Mouse (Mus musculus) MEL (cell line): ENCODE results near the gene Evi2a. TPM values are rescaled to one million over a fixed set of nuclear protein-coding genes. Genes with fewer than 3 reads are reported as not detected.
A peak's percentile ranks its signal among the peaks of the same experiment; 100 is the strongest.

ENCODE experiments used
- DNase-seq: peaks from one replicate; pipeline ENCODE4 v3.0.0; 2011; ENCODE audit warnings: low read depth, low spot score
- H3K27ac ChIP-seq: 2 replicates; pipeline ENCODE4 v1.5.1; 2012; ENCODE audit warnings: low read depth, mild to moderate bottlenecking, control low read depth, low read length, moderate library complexity; ENCODE audit not compliant: control insufficient read depth
- H3K27me3 ChIP-seq, 2 experiments: fragments of 150-350 bp in 1 of 2; sonication (generic) in 1 of 2; 2 replicates each; pipeline ENCODE4 v1.6.1; 2012; ENCODE audit warnings: low read length in 2 of 2, mild to moderate bottlenecking in 2 of 2, improper control_type of control experiment in 1 of 2, moderate library complexity in 1 of 2; ENCODE audit not compliant: insufficient read depth in 2 of 2, control insufficient read depth in 1 of 2
- H3K36me3 ChIP-seq, 2 experiments: 2 replicates each; pipeline ENCODE4 v1.6.1; 2012 to 2014; ENCODE audit warnings: low read length in 2 of 2, improper control_type of control experiment in 1 of 2, inconsistent platforms in 1 of 2, mild to moderate bottlenecking in 1 of 2; ENCODE audit not compliant: insufficient read depth in 2 of 2, control insufficient read depth in 1 of 2
- H3K4me1 ChIP-seq, 2 experiments: fragments of 150-350 bp in 1 of 2; sonication (generic) in 1 of 2; 2 replicates each; pipeline ENCODE4 v1.6.1; 2012; ENCODE audit warnings: low read length in 2 of 2, improper control_type of control experiment in 1 of 2, mild to moderate bottlenecking in 1 of 2; ENCODE audit not compliant: insufficient read depth in 2 of 2, control insufficient read depth in 1 of 2
- H3K4me3 ChIP-seq, 2 experiments: fragments of 150-350 bp in 1 of 2; sonication (generic) in 1 of 2; 2 replicates each; pipeline ENCODE4 v1.5.1; 2012; ENCODE audit warnings: low read depth in 2 of 2, low read length in 2 of 2, mild to moderate bottlenecking in 2 of 2, moderate library complexity in 2 of 2, control low read depth in 1 of 2, improper control_type of control experiment in 1 of 2; ENCODE audit not compliant: control insufficient read depth in 1 of 2, insufficient read depth in 1 of 2
- H3K79me2 ChIP-seq: 2 replicates; pipeline ENCODE4 v1.6.1; 2012; ENCODE audit warnings: mild to moderate bottlenecking, low read length, moderate library complexity; ENCODE audit not compliant: control insufficient read depth, poor library complexity, insufficient read depth
- H3K9ac ChIP-seq: 2 replicates; pipeline ENCODE4 v1.6.1; 2012; ENCODE audit warnings: low read depth, mild to moderate bottlenecking, control low read depth, low read length, moderate library complexity; ENCODE audit not compliant: control insufficient read depth, poor library complexity, severe bottlenecking
- H3K9me3 ChIP-seq: fragments of 150-350 bp; sonication (generic); replicated peaks from 2 replicates; pipeline ENCODE4 v1.6.1; 2012; ENCODE audit warnings: mild to moderate bottlenecking, low read length, improper control_type of control experiment, moderate library complexity; ENCODE audit not compliant: insufficient read depth
- BHLHE40 ChIP-seq: IDR thresholded peaks from 2 replicates; pipeline ENCODE4 v1.6.1; 2012; ENCODE audit warnings: low read depth, mild to moderate bottlenecking, inconsistent platforms, low read length, improper control_type of control experiment, borderline replicate concordance
- CHD1 ChIP-seq: IDR thresholded peaks from 2 replicates; pipeline ENCODE4 v1.6.1; 2012; ENCODE audit warnings: low read depth, mild to moderate bottlenecking, inconsistent platforms, low read length, improper control_type of control experiment
- CHD2 ChIP-seq: IDR thresholded peaks from 2 replicates; pipeline ENCODE4 v1.6.1; 2011; ENCODE audit warnings: low read length, improper control_type of control experiment
- CTCF ChIP-seq, 3 experiments: IDR thresholded peaks in 2 of 3; conservative IDR thresholded peaks in 1 of 3; 2 replicates each; pipeline ENCODE4 v1.5.1; 2011 to 2012; ENCODE audit warnings: low read length in 3 of 3, low read depth in 2 of 3, mild to moderate bottlenecking in 2 of 3, improper control_type of control experiment in 1 of 3, inconsistent platforms in 1 of 3, mixed read lengths in 1 of 3, moderate library complexity in 1 of 3; ENCODE audit not compliant: control insufficient read depth in 1 of 3, insufficient read depth in 1 of 3, poor library complexity in 1 of 3, severe bottlenecking in 1 of 3
- E2F4 ChIP-seq: IDR thresholded peaks from 2 replicates; pipeline ENCODE4 v1.6.1; 2011; ENCODE audit warnings: low read depth, low read length, improper control_type of control experiment, borderline replicate concordance
- ELF1 ChIP-seq: IDR thresholded peaks from 2 replicates; pipeline ENCODE4 v1.6.1; 2014; ENCODE audit warnings: low read depth, mild to moderate bottlenecking, inconsistent platforms, low read length, improper control_type of control experiment, moderate library complexity
- EP300 ChIP-seq, 2 experiments: IDR thresholded peaks; 2 replicates each; pipeline ENCODE4 v1.6.1; 2011; ENCODE audit warnings: improper control_type of control experiment in 2 of 2, low read length in 2 of 2, low read depth in 1 of 2, mild to moderate bottlenecking in 1 of 2
- ETS1 ChIP-seq: IDR thresholded peaks from 2 replicates; pipeline ENCODE4 v1.6.1; 2012; ENCODE audit warnings: low read depth, mild to moderate bottlenecking, inconsistent platforms, low read length, improper control_type of control experiment, moderate library complexity
- HCFC1 ChIP-seq: IDR thresholded peaks from 2 replicates; pipeline ENCODE4 v1.6.1; 2012; ENCODE audit warnings: low read depth, mild to moderate bottlenecking, inconsistent platforms, low read length, improper control_type of control experiment, moderate library complexity
- JUND ChIP-seq: IDR thresholded peaks from 2 replicates; pipeline ENCODE4 v1.6.1; 2011; ENCODE audit warnings: low read depth, mild to moderate bottlenecking, improper control_type of control experiment, low read length
- KAT2A ChIP-seq: conservative IDR thresholded peaks from 2 replicates; pipeline ENCODE4 v1.6.1; 2012; ENCODE audit warnings: low read depth, low read length, improper control_type of control experiment, inconsistent platforms
- MAZ ChIP-seq: IDR thresholded peaks from 2 replicates; pipeline ENCODE4 v1.6.1; 2012; ENCODE audit warnings: low read depth, mild to moderate bottlenecking, inconsistent platforms, low read length, improper control_type of control experiment
- MEF2A ChIP-seq: IDR thresholded peaks from 2 replicates; pipeline ENCODE4 v1.6.1; 2014; ENCODE audit warnings: low read depth, mild to moderate bottlenecking, inconsistent platforms, low read length, improper control_type of control experiment; ENCODE audit not compliant: poor library complexity, insufficient replicate concordance, severe bottlenecking; ENCODE audit errors: extremely low read depth
- MXI1 ChIP-seq: IDR thresholded peaks from 2 replicates; pipeline ENCODE4 v1.6.1; 2011; ENCODE audit warnings: mild to moderate bottlenecking, low read depth, low read length, improper control_type of control experiment
- MYC ChIP-seq: IDR thresholded peaks from 2 replicates; pipeline ENCODE4 v1.6.1; 2011; ENCODE audit warnings: low read depth, mild to moderate bottlenecking, low read length, improper control_type of control experiment, moderate library complexity
- NELFE ChIP-seq: IDR thresholded peaks from 2 replicates; pipeline ENCODE4 v1.6.1; 2011; ENCODE audit warnings: low read depth, low read length, improper control_type of control experiment
- POLR2AphosphoS5 ChIP-seq: IDR thresholded peaks from 2 replicates; pipeline ENCODE4 v1.6.1; 2012; ENCODE audit warnings: low read depth, borderline replicate concordance, mild to moderate bottlenecking, inconsistent platforms, low read length, moderate library complexity, mixed read lengths
- RAD21 ChIP-seq: IDR thresholded peaks from 2 replicates; pipeline ENCODE4 v1.6.1; 2011; ENCODE audit warnings: mild to moderate bottlenecking, low read depth, low read length, improper control_type of control experiment
- RCOR1 ChIP-seq: IDR thresholded peaks from 2 replicates; pipeline ENCODE4 v1.6.1; 2012; ENCODE audit warnings: low read depth, mild to moderate bottlenecking, inconsistent platforms, low read length, improper control_type of control experiment
- SIN3A ChIP-seq: IDR thresholded peaks from 2 replicates; pipeline ENCODE4 v1.6.1; 2012; ENCODE audit warnings: low read length, improper control_type of control experiment, inconsistent platforms
- TAL1 ChIP-seq: IDR thresholded peaks from 2 replicates; pipeline ENCODE4 v1.6.1; 2012; ENCODE audit warnings: mild to moderate bottlenecking, inconsistent platforms, low read length, moderate library complexity, mixed read lengths
- TBP ChIP-seq: IDR thresholded peaks from 2 replicates; pipeline ENCODE4 v1.8.0; 2011; ENCODE audit warnings: low read depth, low read length, improper control_type of control experiment
- USF1 ChIP-seq: IDR thresholded peaks from 2 replicates; pipeline ENCODE4 v1.6.1; 2014; ENCODE audit warnings: low read depth, mild to moderate bottlenecking, inconsistent platforms, low read length, improper control_type of control experiment, moderate library complexity
- USF2 ChIP-seq, 2 experiments: IDR thresholded peaks; 2 replicates each; pipeline ENCODE4 v1.6.1; 2011 to 2012; ENCODE audit warnings: improper control_type of control experiment in 2 of 2, low read length in 2 of 2, borderline replicate concordance in 1 of 2, inconsistent platforms in 1 of 2, low read depth in 1 of 2, mild to moderate bottlenecking in 1 of 2; ENCODE audit not compliant: insufficient read depth in 1 of 2
- ZC3H11A ChIP-seq: IDR thresholded peaks from 2 replicates; pipeline ENCODE4 v1.6.1; 2012; ENCODE audit warnings: low read depth, mild to moderate bottlenecking, inconsistent platforms, low read length, improper control_type of control experiment
- ZMIZ1 ChIP-seq: IDR thresholded peaks from 2 replicates; pipeline ENCODE4 v1.6.1; 2012; ENCODE audit warnings: low read depth, mild to moderate bottlenecking, inconsistent platforms, low read length, improper control_type of control experiment, moderate library complexity
- ZNF384 ChIP-seq: IDR thresholded peaks from 2 replicates; pipeline ENCODE4 v1.6.1; 2012; ENCODE audit warnings: low read depth, mild to moderate bottlenecking, inconsistent platforms, low read length, improper control_type of control experiment
- polyA plus RNA-seq, 2 experiments: library from polyadenylated mRNA; stranded (reverse) in 1 of 2; unstranded in 1 of 2; fragments of >175 nt in 1 of 2; fragments of >200 nt in 1 of 2; gene quantifications; 2 replicates each; pipeline versions ENCODE4 v1.2.1 to v1.2.4; 2012; ENCODE audit warnings: low replicate concordance in 2 of 2, low read depth in 1 of 2; ENCODE audit not compliant: insufficient read length in 2 of 2, insufficient read depth in 1 of 2, missing spikeins in 1 of 2
- total RNA-seq: library from RNA; depleted of rRNA; stranded (reverse); fragments of 300-350 nt; gene quantifications from 2 replicates; pipeline ENCODE4 v1.2.3, GENCODE M21; 2012

Evi2a gene
- total and polyA plus RNA-seq, 3 experiments: 0.18 to 0.19 TPM; not detected in 1

GRCm38 (mm10) chr11:79523560-79524309 is 6.7 kb downstream of the Evi2a start, which contains the start of gene Evi2b (continued):
- TF ChIP-seq USF1: no peak
- TF ChIP-seq HCFC1: peak; percentile 75
- TF ChIP-seq ZMIZ1: peak; percentile 94

- peak; percentile 56 for DNase-seq
- Histone ChIP-seq H3K79me2 (peaks cover 34% of the 10 kb centered on the region), H3K27ac (peak overlapping the region; percentile 74), H3K9ac (peak overlapping the region; percentile 87), H3K27me3 (no peaks in the 10 kb centered on the region), H3K4me3 (peak overlapping the region; percentile 56 to 66), H3K4me1 (peaks cover 29 to 44% of the 10 kb centered on the region in 2 experiments), H3K9me3 (no peaks in the 10 kb centered on the region), H3K36me3 (peaks cover 0 to 70% of the 10 kb centered on the region in 2 experiments; a peak in 2 of 4 replicates)
- TF ChIP-seq ZNF384: peak; percentile 87
- TF ChIP-seq ETS1: peak; percentile 18; the same call in 1 of the 2 replicates
- TF ChIP-seq MXI1: peak; percentile 32
- peak; percentile 98 for TF ChIP-seq CHD1
- no peak for TF ChIP-seq MEF2A
Measured at GRCm38 (mm10) chr11:79522944-79523343, 7.5 kb downstream of the Evi2a start.

GRCm38 (mm10) chr11:79521930-79522329 is 8.5 kb downstream of the Evi2a start:
- DNase-seq: peak; percentile 78
- Histone ChIP-seq H3K4me1 (peaks cover 26 to 39% of the 10 kb centered on the region in 2 experiments), H3K4me3 (peak overlapping the region; percentile 27 to 66), H3K27ac (peak overlapping the region; percentile 32), H3K9ac (peak overlapping the region; percentile 87), H3K36me3 (peaks cover 0 to 69% of the 10 kb centered on the region in 2 experiments; a peak in 2 of 4 replicates), H3K9me3 (no peaks in the 10 kb centered on the region), H3K79me2 (peaks cover 38% of the 10 kb centered on the region), H3K27me3 (no peaks in the 10 kb centered on the region)
- TF ChIP-seq TBP: 0 out of 2 replicates have a peak, but pooled peaks have one; percentile 42
- peak; percentile 73; the same call in 1 of the 2 replicates for TF ChIP-seq SIN3A
- TF ChIP-seq CTCF (IDR thresholded peaks at IDR 0.05 in 2 of 3, conservative IDR thresholded peaks at IDR 0.05 in 1 of 3; ENCODE audit: control insufficient read depth in 1 of 3, insufficient read depth in 1 of 3, low read depth in 2 of 3, low read length in 3 of 3, poor library complexity in 1 of 3, severe bottlenecking in 1 of 3): peak in 2 of 3 experiments; percentile 13 to 17; a peak in 2 of 6 replicates
- no peak for TF ChIP-seq JUND
- TF ChIP-seq RAD21: no peak
- no peak for TF ChIP-seq KAT2A
- no peak for TF ChIP-seq USF2 (IDR thresholded peaks at IDR 0.05; ENCODE audit: borderline replicate concordance in 1 of 2, insufficient read depth in 1 of 2, low read depth in 1 of 2, low read length in 2 of 2)
- no peak for TF ChIP-seq CHD1
- TF ChIP-seq POLR2AphosphoS5: no peak
- no peak for TF ChIP-seq ELF1
- no peak for TF ChIP-seq ZC3H11A
- TF ChIP-seq BHLHE40: no peak
- no peak for TF ChIP-seq TAL1
- TF ChIP-seq EP300 (IDR thresholded peaks at IDR 0.05; ENCODE audit: low read depth in 1 of 2, low read length in 2 of 2): peak; percentile 9 to 44; a peak in 1 of 4 replicates
- no peak for TF ChIP-seq RCOR1
- no peak for TF ChIP-seq CHD2
- TF ChIP-seq NELFE: no peak
- 0 out of 2 replicates have a peak, but pooled peaks have one; percentile 68 for TF ChIP-seq MYC
- no peak for TF ChIP-seq MAZ
- TF ChIP-seq E2F4: no peak
- peak; percentile 88 for TF ChIP-seq MXI1
